Mouse (Mus musculus): ENCODE measurements around the gene Hes2.

DNA sequence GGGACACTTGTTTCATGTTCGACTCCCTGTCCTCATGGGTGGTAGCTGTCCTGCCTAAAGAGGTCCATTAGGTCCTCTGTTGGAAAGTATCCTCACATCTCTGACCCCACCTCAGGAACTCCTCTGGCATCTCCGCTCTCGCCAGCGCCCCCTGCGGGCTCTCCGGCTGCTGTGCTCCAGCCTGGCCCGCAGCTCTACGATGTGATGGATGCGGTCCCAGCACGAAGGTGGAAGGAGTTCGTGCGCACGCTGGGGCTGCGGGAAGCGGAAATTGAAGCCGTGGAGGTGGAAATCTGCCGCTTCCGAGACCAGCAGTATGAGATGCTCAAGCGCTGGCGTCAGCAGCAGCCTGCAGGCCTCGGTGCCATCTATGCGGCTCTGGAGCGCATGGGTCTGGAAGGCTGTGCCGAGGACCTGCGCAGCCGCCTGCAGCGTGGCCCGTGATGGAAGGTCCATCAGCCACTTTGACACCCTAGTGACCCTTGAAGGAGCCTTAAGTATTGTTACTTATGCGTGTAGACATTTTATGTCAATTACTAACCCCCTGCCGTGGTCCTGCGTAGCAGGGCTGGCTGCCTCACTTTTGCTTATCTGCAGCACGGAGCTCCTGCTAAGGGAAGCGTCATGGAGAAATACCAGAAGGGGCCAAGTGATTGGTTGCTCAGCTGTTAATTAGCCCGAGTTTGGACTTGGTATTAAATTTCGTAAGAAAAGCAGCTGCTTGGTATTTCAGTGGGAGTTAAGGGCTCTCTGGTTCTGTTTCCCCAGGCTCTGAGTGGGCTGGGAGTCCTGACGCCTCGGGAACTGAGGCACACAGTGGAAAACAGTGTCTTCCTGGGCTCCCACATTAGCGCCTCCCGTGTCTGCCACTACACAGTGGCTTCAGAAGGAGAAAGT is 39.0 kb upstream of the Hes2 start:
- TF ChIP-seq CTCF (IDR thresholded peaks at IDR 0.05; ENCODE audit: low read depth) (peak; percentile 75), EP300 (IDR thresholded peaks at IDR 0.05; ENCODE audit: low read depth) (no peak)
